ENCODE assay signal across 15 mouse cellular contexts in the genomic region with DNA sequence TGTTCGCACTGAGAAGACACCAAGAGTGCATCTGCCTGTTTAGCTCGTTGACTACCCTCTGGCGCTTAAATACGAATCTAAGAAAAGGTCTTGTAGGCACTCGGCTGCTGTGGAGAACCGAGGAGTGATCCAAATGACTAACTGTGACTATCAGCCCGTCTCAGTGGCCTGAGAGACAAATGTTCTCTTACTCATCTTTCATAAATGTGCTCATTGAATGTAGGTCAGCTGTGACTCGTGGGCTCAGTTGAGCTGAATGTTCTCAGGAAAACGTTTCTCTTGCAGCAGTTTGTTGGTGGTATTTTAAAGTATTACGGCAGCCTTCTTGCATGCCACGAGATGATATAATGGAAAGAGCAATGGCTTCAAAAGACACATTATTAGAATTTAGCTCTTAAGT. TPM values are rescaled to one million over a fixed set of nuclear protein-coding genes. Genes with fewer than 3 reads are reported as not detected.
DNase-seq lines count a peak whose midpoint lies in the region; ATAC-seq lines count a peak whose summit lies in the region.
"Had no signal": no experiment of that assay in that cellular context is flagged by ENCODE, and none has a peak within 500 bp of the region (broad histone marks: within the 10 kb centered on the region; RNA-seq: fewer than 3 reads in every experiment).

No protein-coding gene starts in this region.

- intact Hi-C loops in left cerebral cortex, postnatal 25 days (cut with DNase I): loop anchor here (2.0 to 5.0 kb wide), 4 partner anchors 36 to 370 kb away; a partner anchor contains a TSS

- DNase-seq in layer of hippocampus, adult 18-20 months (ENCODE audit: low spot score in 2 of 2): peak; percentile 17 to 45
- DNase-seq in layer of hippocampus, postnatal 10 days (ENCODE audit: low spot score in 2 of 2): no peak
- DNase-seq in 416B (ENCODE audit: low read depth): peak; percentile 31
- DNase-seq in Muller cell, postnatal 12 days (ENCODE audit: inconsistent ontology term): peak; percentile 66
- peak; percentile 39 to 85 for DNase-seq in left cerebral cortex, postnatal 25 days (ENCODE audit: low spot score in 2 of 2)
- no peak for DNase-seq in urinary bladder, postnatal 36 days (ENCODE audit: low spot score in 2 of 2)
- DNase-seq: cerebellum, postnatal 36 days; heart, postnatal 10 days; kidney, adult 18-20 months; kidney, postnatal 14 days; lung, adult 18-20 months; lung, postnatal 36 days; retina, postnatal 1 day had no signal

- no peak for ATAC-seq in megakaryocyte progenitor cell, adult 5-6 weeks (replicated peaks; ENCODE audit: poor library complexity)

RNA-seq across cellular contexts. Expression of a gene that starts 24.8 kb away (rescaled TPM):
- total RNA-seq in layer of hippocampus, adult 18-20 months (2021): 10 to 100 TPM; 60.7 to 68.0 TPM
- 10 to 100 TPM; 69.0 to 69.3 TPM for total RNA-seq in layer of hippocampus, postnatal 10 days (2021)
- total RNA-seq in left cerebral cortex, postnatal 25 days (2021): 10 to 100 TPM; 44.5 to 54.1 TPM
- 0.88 and 1.6 TPM in 2 replicates for total RNA-seq in megakaryocyte progenitor cell, adult 5-6 weeks (2015)
- not detected in 2 replicates for total RNA-seq in megakaryocyte progenitor cell, adult 5-6 weeks (2017)
- total RNA-seq: heart, adult 8-10 months; heart, postnatal 10 days had no signal

RNA-seq across cellular contexts. Expression of a gene that starts 56.8 kb away (rescaled TPM):
- total RNA-seq in layer of hippocampus, adult 18-20 months (2021): 10 to 100 TPM; 12.6 to 17.6 TPM
- 10 to 100 TPM; 12.5 to 13.7 TPM for total RNA-seq in layer of hippocampus, postnatal 10 days (2021)
- 1 to 10 TPM; 8.3 to 8.6 TPM for total RNA-seq in left cerebral cortex, postnatal 25 days (2021)
- 56.9 and 60.7 TPM in 2 replicates for total RNA-seq in megakaryocyte progenitor cell, adult 5-6 weeks (2015)
- 73.0 and 90.5 TPM in 2 replicates for total RNA-seq in megakaryocyte progenitor cell, adult 5-6 weeks (2017)

Comparison
In these comparisons a context has a peak if more than half of its experiments do, and no peak if none do; other contexts are left out.
1. DNase-seq: peak in layer of hippocampus, adult 18-20 months (2 of 2), 416B (single experiment), Muller cell, postnatal 12 days (single experiment) and left cerebral cortex, postnatal 25 days (2 of 2); none in layer of hippocampus, postnatal 10 days (0 of 2) and urinary bladder, postnatal 36 days (0 of 2).
2. RNA of a gene that starts 24.8 kb away (total RNA-seq): 69.0 to 69.3 TPM in layer of hippocampus, postnatal 10 days, 60.7 to 68.0 TPM in layer of hippocampus, adult 18-20 months and 44.5 to 54.1 TPM in left cerebral cortex, postnatal 25 days; 0.88 to 1.6 TPM in megakaryocyte progenitor cell, adult 5-6 weeks; every median in the first group is over 10 times any median in the second.